Comparison of ENCODE assay signal across 29 mouse cellular contexts in the genomic region with DNA sequence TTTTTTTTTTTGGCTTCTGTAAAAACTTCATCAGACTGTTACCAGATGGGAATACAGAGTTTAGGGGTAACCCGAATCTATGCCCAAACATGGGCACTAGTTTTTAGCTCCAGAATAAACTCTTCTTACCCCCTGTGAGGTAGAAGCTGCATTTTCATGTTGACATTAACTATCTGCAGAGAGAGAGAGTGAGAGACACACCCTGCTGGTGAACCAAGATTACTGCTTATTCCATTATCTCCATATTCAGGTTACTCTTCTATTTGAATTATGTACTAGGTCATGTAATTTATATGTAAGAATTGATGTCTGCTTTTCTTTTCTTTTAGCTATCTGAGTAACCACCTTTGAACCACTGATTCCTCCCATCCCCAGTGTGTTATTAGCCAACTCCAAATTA. TPM values are rescaled to one million over a fixed set of nuclear protein-coding genes. Genes with fewer than 3 reads are reported as not detected.
DNase-seq lines count a peak whose midpoint lies in the region; ATAC-seq and TF ChIP-seq lines count a peak whose summit lies in the region.
"Had no signal": no experiment of that assay in that cellular context is flagged by ENCODE, and none has a peak within 500 bp of the region (broad histone marks: within the 10 kb centered on the region; RNA-seq: fewer than 3 reads in every experiment).

No protein-coding gene starts in this region.

- DNase-seq in lung, postnatal 0 days (ENCODE audit: low spot score) = no peak
- no peak for DNase-seq in lung, adult 18-20 months
- DNase-seq in brain, adult 2 months (ENCODE audit: low read depth, low spot score) = peak; percentile 2
- no peak for DNase-seq in retina, embryonic 14.5 days (ENCODE audit: low spot score)
- DNase-seq in adrenal gland, adult (ENCODE audit: inconsistent age in 2 of 2, low spot score in 1 of 2) = no peak
- DNase-seq: adrenal gland, postnatal 14 days; cerebellum, adult 9-11 months; gastrocnemius, postnatal 25 days; heart, postnatal 36 days; kidney, postnatal 4 days; layer of hippocampus, adult 9-11 months; lung, embryonic 14.5 days; lung, postnatal 36 days; midbrain, embryonic 14.5 days; thymus, postnatal 36 days had no signal

- H3K36me3 ChIP-seq in intestine, postnatal 0 days (ENCODE audit: control insufficient read depth, insufficient read depth) = no peaks in the 10 kb centered on the region
- H3K36me3 ChIP-seq in intestine, embryonic 16.5 days (ENCODE audit: control insufficient read depth, insufficient read depth, low read length) = no peaks in the 10 kb centered on the region
- no peaks in the 10 kb centered on the region for H3K36me3 ChIP-seq in lung, postnatal 0 days (ENCODE audit: insufficient read depth, low read length)
- H3K36me3 ChIP-seq: embryonic facial prominence, embryonic 15.5 days; G1E; heart, embryonic 15.5 days; intestine, embryonic 15.5 days; kidney, embryonic 15.5 days; limb, embryonic 10.5 days; neural tube, embryonic 12.5 days had no signal

- H3K27me3 ChIP-seq in intestine, postnatal 0 days (replicated peaks; ENCODE audit: control insufficient read depth, insufficient read depth, low read length) = no peaks in the 10 kb centered on the region
- H3K27me3 ChIP-seq in intestine, embryonic 16.5 days (replicated peaks; ENCODE audit: control insufficient read depth, insufficient read depth, low read length) = no peaks in the 10 kb centered on the region
- no peaks in the 10 kb centered on the region for H3K27me3 ChIP-seq in lung, postnatal 0 days (replicated peaks; ENCODE audit: insufficient read depth, low read length)
- H3K27me3 ChIP-seq: embryonic facial prominence, embryonic 15.5 days; heart, embryonic 15.5 days; intestine, embryonic 15.5 days; kidney, embryonic 15.5 days; megakaryocyte, embryonic 14.5 days; neural tube, embryonic 12.5 days had no signal

- WGBS in intestine, postnatal 0 days = 84% methylated on average over 1 of the region's 1 CpGs
- WGBS in intestine, embryonic 16.5 days = 69% methylated on average over 1 of the region's 1 CpGs
- WGBS in lung, postnatal 0 days = 67% methylated on average over 1 of the region's 1 CpGs

- no peak overlapping the region for H3K4me3 ChIP-seq in intestine, postnatal 0 days (ENCODE audit: low read depth, low read length)
- no peak overlapping the region for H3K4me3 ChIP-seq in intestine, embryonic 16.5 days (ENCODE audit: low read length)
- H3K4me3 ChIP-seq in lung, postnatal 0 days (ENCODE audit: low read depth, low read length) = no peak overlapping the region
- H3K4me3 ChIP-seq: embryonic facial prominence, embryonic 15.5 days; heart, embryonic 15.5 days; intestine, embryonic 15.5 days; kidney, embryonic 15.5 days; limb, embryonic 10.5 days; megakaryocyte, embryonic 14.5 days; neural tube, embryonic 12.5 days had no signal

- H3K9me3 ChIP-seq in intestine, postnatal 0 days (ENCODE audit: control insufficient read depth) = no peaks in the 10 kb centered on the region
- H3K9me3 ChIP-seq in intestine, embryonic 16.5 days (ENCODE audit: control insufficient read depth, low read length) = no peaks in the 10 kb centered on the region
- H3K9me3 ChIP-seq in lung, postnatal 0 days (ENCODE audit: low read length) = no peaks in the 10 kb centered on the region
- H3K9me3 ChIP-seq: embryonic facial prominence, embryonic 15.5 days; G1E; heart, embryonic 15.5 days; intestine, embryonic 15.5 days; kidney, embryonic 15.5 days; limb, embryonic 10.5 days; neural tube, embryonic 12.5 days had no signal

- no peak overlapping the region for H3K4me2 ChIP-seq in intestine, postnatal 0 days (replicated peaks; ENCODE audit: low read depth)
- H3K4me2 ChIP-seq in intestine, embryonic 16.5 days (ENCODE audit: low read depth, low read length) = no peak overlapping the region
- no peak overlapping the region for H3K4me2 ChIP-seq in lung, postnatal 0 days (replicated peaks; ENCODE audit: low read depth, low read length)
- H3K4me2 ChIP-seq: embryonic facial prominence, embryonic 15.5 days; heart, embryonic 15.5 days; hindbrain, embryonic 14.5 days; intestine, embryonic 15.5 days; kidney, embryonic 15.5 days; liver, embryonic 11.5 days; lung, embryonic 14.5 days; neural tube, embryonic 12.5 days had no signal

- no peak overlapping the region for H3K9ac ChIP-seq in intestine, postnatal 0 days (ENCODE audit: low read depth, low read length)
- no peak overlapping the region for H3K9ac ChIP-seq in intestine, embryonic 16.5 days (ENCODE audit: low read depth, low read length)
- no peak overlapping the region for H3K9ac ChIP-seq in lung, postnatal 0 days (replicated peaks; ENCODE audit: low read depth)
- H3K9ac ChIP-seq: embryonic facial prominence, embryonic 15.5 days; heart, embryonic 15.5 days; hindbrain, embryonic 14.5 days; intestine, embryonic 15.5 days; kidney, embryonic 15.5 days; lung, embryonic 14.5 days; neural tube, embryonic 12.5 days had no signal

- H3K4me1 ChIP-seq in intestine, postnatal 0 days (replicated peaks; ENCODE audit: control insufficient read depth, insufficient read depth, low read length) = no peaks in the 10 kb centered on the region
- H3K4me1 ChIP-seq in intestine, embryonic 16.5 days (ENCODE audit: control insufficient read depth, insufficient read depth, low read length) = no peaks in the 10 kb centered on the region
- no peaks in the 10 kb centered on the region for H3K4me1 ChIP-seq in lung, postnatal 0 days (ENCODE audit: insufficient read depth, low read depth, low read length)
- H3K4me1 ChIP-seq: embryonic facial prominence, embryonic 15.5 days; heart, embryonic 15.5 days; intestine, embryonic 15.5 days; kidney, embryonic 15.5 days; limb, embryonic 10.5 days; megakaryocyte, embryonic 14.5 days had no signal

- TF ChIP-seq CTCF in intestine, postnatal 0 days (IDR thresholded peaks at IDR 0.05; ENCODE audit: low read depth) = peak; percentile 52
- TF ChIP-seq CTCF in lung, postnatal 0 days (IDR thresholded peaks at IDR 0.05) = peak; percentile 15

- no peak overlapping the region for H3K27ac ChIP-seq in intestine, postnatal 0 days (ENCODE audit: low read depth, low read length)
- no peak overlapping the region for H3K27ac ChIP-seq in intestine, embryonic 16.5 days (ENCODE audit: low read length)
- H3K27ac ChIP-seq in lung, postnatal 0 days (ENCODE audit: low read length) = no peak overlapping the region
- H3K27ac ChIP-seq: embryonic facial prominence, embryonic 15.5 days; heart, embryonic 15.5 days; hindbrain, embryonic 14.5 days; intestine, embryonic 15.5 days; kidney, embryonic 15.5 days; limb, embryonic 10.5 days; neural tube, embryonic 12.5 days had no signal

- no peak for ATAC-seq in intestine, postnatal 0 days
- ATAC-seq in intestine, embryonic 16.5 days = no peak
- no peak for ATAC-seq in lung, postnatal 0 days
- ATAC-seq: forebrain, embryonic 16.5 days; intestine, embryonic 15.5 days had no signal

- TF ChIP-seq EP300 in lung, postnatal 0 days (IDR thresholded peaks at IDR 0.05) = no peak

RNA-seq across cellular contexts. Expression of a gene that starts 31.0 kb away (rescaled TPM):
- not detected in 2 replicates for polyA plus RNA-seq in intestine, postnatal 0 days (2015; fragmentation: Nextera tagmentation; extraction: Ambion mirVana)
- not detected in 2 replicates for polyA plus RNA-seq in intestine, embryonic 16.5 days (2015; fragmentation: Nextera tagmentation; extraction: Ambion mirVana)
- 2.9 and 3.2 TPM in 2 replicates for polyA plus RNA-seq in lung, postnatal 0 days (2015; fragmentation: Nextera tagmentation; extraction: Ambion mirVana)
- polyA plus RNA-seq: forebrain, embryonic 16.5 days; G1E; intestine, embryonic 15.5 days; kidney, embryonic 15.5 days; limb, embryonic 10.5 days; liver, embryonic 11.5 days; lung, embryonic 14.5 days; neural tube, embryonic 12.5 days; spleen, adult 2 months had no signal

RNA-seq across cellular contexts. Expression of a gene that starts 38.1 kb away (rescaled TPM):
- 21.6 and 22.9 TPM in 2 replicates for polyA plus RNA-seq in intestine, postnatal 0 days (2015; fragmentation: Nextera tagmentation; extraction: Ambion mirVana)
- 25.3 and 28.1 TPM in 2 replicates for polyA plus RNA-seq in intestine, embryonic 16.5 days (2015; fragmentation: Nextera tagmentation; extraction: Ambion mirVana)
- polyA plus RNA-seq in lung, postnatal 0 days (2015; fragmentation: Nextera tagmentation; extraction: Ambion mirVana) = 75.5 and 79.4 TPM in 2 replicates
- polyA plus RNA-seq: G1E had no signal
